Mouse (Mus musculus): ENCODE results near the gene Pip5k1b.

The Pip5k1b gene

GRCm38 (mm10) chr19:24513105-24513843 is 42.4 kb downstream of the Pip5k1b start:
- TF ChIP-seq GATA4 (IDR thresholded peaks at IDR 0.05; ENCODE audit: insufficient replicate concordance, low read length): no peak

GRCm38 (mm10) chr19:24511939-24512338 is 43.7 kb downstream of the Pip5k1b start:
- TF ChIP-seq GATA4 (IDR thresholded peaks at IDR 0.05; ENCODE audit: insufficient replicate concordance, low read length): no peak

GRCm38 (mm10) chr19:24509391-24509790 is 46.3 kb downstream of the Pip5k1b start:
- TF ChIP-seq GATA4 (IDR thresholded peaks at IDR 0.05; ENCODE audit: insufficient replicate concordance, low read length): no peak

- no peak for TF ChIP-seq GATA4 (IDR thresholded peaks at IDR 0.05; ENCODE audit: insufficient replicate concordance, low read length)
Observed at GRCm38 (mm10) chr19:24508087-24508767, 47.4 kb downstream of the Pip5k1b start.

- TF ChIP-seq GATA4 (IDR thresholded peaks at IDR 0.05; ENCODE audit: insufficient replicate concordance, low read length): no peak
Observed at GRCm38 (mm10) chr19:24502736-24503421, 52.8 kb downstream of the Pip5k1b start.

- no peak for TF ChIP-seq GATA4 (IDR thresholded peaks at IDR 0.05; ENCODE audit: insufficient replicate concordance, low read length)
Observed at GRCm38 (mm10) chr19:24501525-24501924, 54.1 kb downstream of the Pip5k1b start.

- no peak for TF ChIP-seq GATA4 (IDR thresholded peaks at IDR 0.05; ENCODE audit: insufficient replicate concordance, low read length)
Observed at GRCm38 (mm10) chr19:24500431-24500830, 55.2 kb downstream of the Pip5k1b start.

- no peak for TF ChIP-seq GATA4 (IDR thresholded peaks at IDR 0.05; ENCODE audit: insufficient replicate concordance, low read length)
Observed at GRCm38 (mm10) chr19:24499291-24499690, 56.4 kb downstream of the Pip5k1b start.

GRCm38 (mm10) chr19:24493887-24494286 is 61.8 kb downstream of the Pip5k1b start:
- no peak for TF ChIP-seq GATA4 (IDR thresholded peaks at IDR 0.05; ENCODE audit: insufficient replicate concordance, low read length)

GRCm38 (mm10) chr19:24491824-24492223 is 63.8 kb downstream of the Pip5k1b start:
- no peak for TF ChIP-seq GATA4 (IDR thresholded peaks at IDR 0.05; ENCODE audit: insufficient replicate concordance, low read length)

- TF ChIP-seq GATA4 (IDR thresholded peaks at IDR 0.05; ENCODE audit: insufficient replicate concordance, low read length): no peak
Observed at GRCm38 (mm10) chr19:24490275-24490674, 65.4 kb downstream of the Pip5k1b start.

- TF ChIP-seq GATA4 (IDR thresholded peaks at IDR 0.05; ENCODE audit: insufficient replicate concordance, low read length): no peak
Observed at GRCm38 (mm10) chr19:24486433-24487296, 69.0 kb downstream of the Pip5k1b start.

- TF ChIP-seq GATA4 (IDR thresholded peaks at IDR 0.05; ENCODE audit: insufficient replicate concordance, low read length): no peak
Observed at GRCm38 (mm10) chr19:24484612-24485194, 71.0 kb downstream of the Pip5k1b start.

GRCm38 (mm10) chr19:24480916-24481315 is 74.8 kb downstream of the Pip5k1b start:
- no peak for TF ChIP-seq GATA4 (IDR thresholded peaks at IDR 0.05; ENCODE audit: insufficient replicate concordance, low read length)
